In the genomic region with DNA sequence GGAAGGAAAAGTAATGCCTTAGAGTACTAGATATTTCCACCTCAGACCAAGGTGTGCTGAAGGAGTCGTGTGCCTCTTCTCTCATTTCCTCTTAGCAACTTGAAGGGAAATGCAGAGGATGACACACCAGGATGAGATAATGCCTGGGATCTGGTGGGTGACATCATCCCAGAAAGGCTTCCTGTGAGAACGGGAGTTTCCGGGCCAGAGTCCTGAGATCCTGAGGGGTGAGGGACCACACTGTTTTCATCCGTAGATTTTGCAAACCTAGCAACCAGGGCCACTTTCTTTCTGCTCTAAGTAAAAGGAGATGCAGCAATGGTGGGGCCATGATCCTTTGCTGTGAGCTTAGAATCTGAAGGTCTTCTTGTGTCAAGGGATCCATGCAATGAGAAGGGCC, we compare ENCODE assay signal across 19 mouse cellular contexts.
A peak's percentile ranks its signal among the peaks of the same experiment; 100 is the strongest.
DNase-seq lines count a peak whose midpoint lies in the region; ATAC-seq and TF ChIP-seq lines count a peak whose summit lies in the region.
"Had no signal": no experiment of that assay in that cellular context is flagged by ENCODE, and none has a peak within 500 bp of the region (broad histone marks: within the 10 kb centered on the region; RNA-seq: fewer than 3 reads in every experiment).

No protein-coding gene starts in this region.

- H3K4me1 ChIP-seq in heart, postnatal 0 days (ENCODE audit: control insufficient read depth, insufficient read depth): no peaks in the 10 kb centered on the region; the same call in 1 of the 2 replicates
- 0 out of 2 replicates have a peak, but pooled peaks cover 5% of the 10 kb centered on the region for H3K4me1 ChIP-seq in heart, embryonic 11.5 days (ENCODE audit: control insufficient read depth, insufficient read depth, low read length)
- H3K4me1 ChIP-seq in liver, embryonic 16.5 days (ENCODE audit: control insufficient read depth, low read depth, low read length): no peaks in the 10 kb centered on the region; the same call in none of the 2 replicates
- H3K4me1 ChIP-seq in liver, embryonic 12.5 days: 0 out of 2 replicates have a peak, but pooled peaks cover 2% of the 10 kb centered on the region
- no peaks in the 10 kb centered on the region for H3K4me1 ChIP-seq in lung, embryonic 14.5 days (ENCODE audit: insufficient read depth)
- H3K4me1 ChIP-seq in cerebellum, adult 2 months (ENCODE audit: control insufficient read depth, insufficient read depth, low read length): peaks cover 3% of the 10 kb centered on the region; the same call in 1 of the 2 replicates
- H3K4me1 ChIP-seq: hindbrain, embryonic 10.5 days; lung, embryonic 15.5 days; midbrain, embryonic 12.5 days; neural tube, embryonic 15.5 days had no signal

- no peak for TF ChIP-seq POLR2A in cerebellum, adult 2 months (IDR thresholded peaks at IDR 0.05; ENCODE audit: borderline replicate concordance, insufficient read depth, low read length)

- no peak overlapping the region for H3K9ac ChIP-seq in heart, postnatal 0 days (replicated peaks; ENCODE audit: low read depth, low read length)
- H3K9ac ChIP-seq in heart, embryonic 11.5 days (ENCODE audit: low read depth, low read length): no peak overlapping the region
- no peak overlapping the region for H3K9ac ChIP-seq in liver, embryonic 16.5 days (ENCODE audit: low read depth, low read length)
- H3K9ac ChIP-seq in liver, embryonic 12.5 days: no peak overlapping the region
- no peak overlapping the region for H3K9ac ChIP-seq in lung, embryonic 14.5 days
- H3K9ac ChIP-seq: lung, embryonic 15.5 days; midbrain, embryonic 12.5 days; neural tube, embryonic 15.5 days had no signal

- ATAC-seq in heart, postnatal 0 days (ENCODE audit: insufficient read depth, low read depth): no peak
- ATAC-seq in heart, embryonic 11.5 days (replicated peaks; ENCODE audit: insufficient number of reproducible peaks, low FRiP score, low TSS enrichment): no peak
- no peak for ATAC-seq in liver, embryonic 16.5 days (ENCODE audit: low read depth)
- no peak for ATAC-seq in liver, embryonic 12.5 days
- ATAC-seq in lung, embryonic 14.5 days (ENCODE audit: insufficient read depth): no peak

- H3K4me3 ChIP-seq in heart, postnatal 0 days (ENCODE audit: low read depth, low read length): no peak overlapping the region
- no peak overlapping the region for H3K4me3 ChIP-seq in heart, embryonic 11.5 days (ENCODE audit: low read depth, low read length)
- no peak overlapping the region for H3K4me3 ChIP-seq in liver, embryonic 16.5 days (ENCODE audit: low read depth, low read length)
- H3K4me3 ChIP-seq in liver, embryonic 12.5 days: no peak overlapping the region
- no peak overlapping the region for H3K4me3 ChIP-seq in lung, embryonic 14.5 days (ENCODE audit: low read depth, low read length)
- H3K4me3 ChIP-seq in cerebellum, adult 2 months (replicated peaks; ENCODE audit: insufficient read depth, low read depth, low read length): no peak overlapping the region
- H3K4me3 ChIP-seq: hindbrain, embryonic 10.5 days; lung, embryonic 15.5 days; midbrain, embryonic 12.5 days; neural tube, embryonic 15.5 days had no signal

- H3K4me2 ChIP-seq in heart, postnatal 0 days (ENCODE audit: low read depth, low read length): no peak overlapping the region
- no peak overlapping the region for H3K4me2 ChIP-seq in heart, embryonic 11.5 days
- H3K4me2 ChIP-seq in liver, embryonic 16.5 days (ENCODE audit: low read depth, low read length): no peak overlapping the region
- no peak overlapping the region for H3K4me2 ChIP-seq in liver, embryonic 12.5 days
- no peak overlapping the region for H3K4me2 ChIP-seq in lung, embryonic 14.5 days
- H3K4me2 ChIP-seq: lung, embryonic 15.5 days; midbrain, embryonic 12.5 days; neural tube, embryonic 15.5 days had no signal

- H3K27ac ChIP-seq in heart, postnatal 0 days (ENCODE audit: low read depth): peak overlapping the region; percentile 55; the same call in 1 of the 2 replicates
- H3K27ac ChIP-seq in heart, embryonic 11.5 days (ENCODE audit: low read depth, low read length): no peak overlapping the region
- H3K27ac ChIP-seq in liver, embryonic 16.5 days (ENCODE audit: low read length): peak overlapping the region; percentile 1; the same call in 1 of the 2 replicates
- H3K27ac ChIP-seq in liver, embryonic 12.5 days: no peak overlapping the region
- no peak overlapping the region for H3K27ac ChIP-seq in lung, embryonic 14.5 days (ENCODE audit: low read depth)
- no peak overlapping the region for H3K27ac ChIP-seq in cerebellum, adult 2 months (ENCODE audit: insufficient read depth, low read length)
- H3K27ac ChIP-seq: hindbrain, embryonic 10.5 days; lung, embryonic 15.5 days; midbrain, embryonic 12.5 days; neural tube, embryonic 15.5 days had no signal

- H3K27me3 ChIP-seq in heart, postnatal 0 days (ENCODE audit: control insufficient read depth, insufficient read depth, low read length): no peaks in the 10 kb centered on the region
- no peaks in the 10 kb centered on the region for H3K27me3 ChIP-seq in heart, embryonic 11.5 days (ENCODE audit: control insufficient read depth, insufficient read depth, low read length)
- no peaks in the 10 kb centered on the region for H3K27me3 ChIP-seq in liver, embryonic 16.5 days (ENCODE audit: control insufficient read depth, insufficient read depth, low read depth, low read length)
- no peaks in the 10 kb centered on the region for H3K27me3 ChIP-seq in liver, embryonic 12.5 days (replicated peaks)
- H3K27me3 ChIP-seq in lung, embryonic 14.5 days (ENCODE audit: insufficient read depth, low read length): no peaks in the 10 kb centered on the region
- H3K27me3 ChIP-seq in cerebellum, adult 2 months (ENCODE audit: control insufficient read depth, insufficient read depth, low read length): no peaks in the 10 kb centered on the region
- H3K27me3 ChIP-seq: CH12.LX; lung, embryonic 15.5 days; midbrain, embryonic 12.5 days; neural tube, embryonic 15.5 days had no signal

- no peak for TF ChIP-seq CTCF in heart, postnatal 0 days (IDR thresholded peaks at IDR 0.05; ENCODE audit: low read depth)
- TF ChIP-seq CTCF in lung, embryonic 14.5 days (IDR thresholded peaks at IDR 0.05; ENCODE audit: low read depth): no peak
- no peak for TF ChIP-seq CTCF in cerebellum, adult 2 months (IDR thresholded peaks at IDR 0.05; ENCODE audit: borderline replicate concordance, insufficient read depth, low read depth, low read length)

- WGBS in heart, postnatal 0 days: 41% methylated on average over 4 of the region's 4 CpGs
- 34% methylated on average over 4 of the region's 4 CpGs for WGBS in heart, embryonic 11.5 days (ENCODE audit: insufficient replicate concordance)
- 41% methylated on average over 4 of the region's 4 CpGs for WGBS in liver, embryonic 16.5 days (ENCODE audit: insufficient replicate concordance)
- WGBS in liver, embryonic 12.5 days (ENCODE audit: insufficient replicate concordance): 33% methylated on average over 4 of the region's 4 CpGs
- WGBS in lung, embryonic 14.5 days: 57% methylated on average over 4 of the region's 4 CpGs
- 71% methylated on average over 4 of the region's 4 CpGs for WGBS in cerebellum, adult 2 months

- no peak for TF ChIP-seq EP300 in heart, postnatal 0 days (IDR thresholded peaks at IDR 0.05; ENCODE audit: low read depth)

- DNase-seq in heart, postnatal 0 days (ENCODE audit: low spot score): no peak
- peak; percentile 20 for DNase-seq in lung, embryonic 14.5 days
- DNase-seq in lung, postnatal 4 days: peak; percentile 36 to 42
- no peak for DNase-seq in cerebellum, adult 2 months
- DNase-seq: cerebellum, adult 9-11 months; gastrocnemius, postnatal 10 days; kidney, postnatal 25 days; layer of hippocampus, adult 9-11 months; retina, postnatal 1 day; right cerebral cortex, postnatal 4 days; thymus, postnatal 25 days had no signal

- H3K36me3 ChIP-seq in heart, postnatal 0 days (replicated peaks; ENCODE audit: control insufficient read depth, insufficient read depth, low read length): no peaks in the 10 kb centered on the region
- H3K36me3 ChIP-seq in heart, embryonic 11.5 days (ENCODE audit: control insufficient read depth, insufficient read depth, low read length): no peaks in the 10 kb centered on the region
- H3K36me3 ChIP-seq in liver, embryonic 16.5 days (ENCODE audit: control insufficient read depth, insufficient read depth): no peaks in the 10 kb centered on the region
- no peaks in the 10 kb centered on the region for H3K36me3 ChIP-seq in liver, embryonic 12.5 days
- H3K36me3 ChIP-seq in lung, embryonic 14.5 days (ENCODE audit: insufficient read depth): no peaks in the 10 kb centered on the region
- H3K36me3 ChIP-seq: hindbrain, embryonic 10.5 days; lung, embryonic 15.5 days; midbrain, embryonic 12.5 days; neural tube, embryonic 15.5 days had no signal

- H3K9me3 ChIP-seq in heart, postnatal 0 days (replicated peaks; ENCODE audit: control insufficient read depth, low read length): no peaks in the 10 kb centered on the region
- no peaks in the 10 kb centered on the region for H3K9me3 ChIP-seq in heart, embryonic 11.5 days (replicated peaks; ENCODE audit: control insufficient read depth, low read length)
- H3K9me3 ChIP-seq in liver, embryonic 16.5 days (replicated peaks; ENCODE audit: control insufficient read depth, low read length): no peaks in the 10 kb centered on the region
- H3K9me3 ChIP-seq in liver, embryonic 12.5 days (replicated peaks): no peaks in the 10 kb centered on the region
- H3K9me3 ChIP-seq in lung, embryonic 14.5 days (ENCODE audit: low read depth, low read length): no peaks in the 10 kb centered on the region
- H3K9me3 ChIP-seq: hindbrain, embryonic 10.5 days; lung, embryonic 15.5 days; midbrain, embryonic 12.5 days; neural tube, embryonic 15.5 days had no signal

Comparison
In these comparisons a context has a peak if more than half of its experiments do, and no peak if none do; other contexts are left out.
1. H3K27ac ChIP-seq: peak in heart, postnatal 0 days (single experiment) and liver, embryonic 16.5 days (single experiment); none in heart, embryonic 11.5 days (single experiment), liver, embryonic 12.5 days (single experiment), lung, embryonic 14.5 days (single experiment) and cerebellum, adult 2 months (single experiment).
2. DNase-seq: peak in lung, embryonic 14.5 days (single experiment) and lung, postnatal 4 days (2 of 2); none in heart, postnatal 0 days (single experiment) and cerebellum, adult 2 months (0 of 2).